Mouse (Mus musculus): ENCODE measurements around the gene Ctf1. TPM values are rescaled to one million over a fixed set of nuclear protein-coding genes. Genes with fewer than 3 reads are reported as not detected.

The Ctf1 gene
- total RNA-seq, 1 experiment, result 3.0 TPM

- TF ChIP-seq CHD2 (IDR thresholded peaks at IDR 0.05; ENCODE audit: low read depth, low read length) (no peak), HCFC1 (IDR thresholded peaks at IDR 0.05; ENCODE audit: borderline replicate concordance, insufficient read depth, low read length) (peak; percentile 89), MAFK (IDR thresholded peaks at IDR 0.05; ENCODE audit: insufficient read depth, low read depth, low read length) (no peak), ZNF384 (IDR thresholded peaks at IDR 0.05; ENCODE audit: low read depth, low read length) (no peak)
- Histone ChIP-seq H3K9me3 (ENCODE audit: control insufficient read depth, insufficient read depth, low read depth, low read length) (no peaks in the 10 kb centered on the region), H3K4me3 (ENCODE audit: insufficient read depth in 1 of 2, low read depth in 1 of 2, low read length in 2 of 2, poor library complexity in 1 of 2, severe bottlenecking in 1 of 2) (no peak overlapping the region), H3K9ac (ENCODE audit: insufficient read depth, low read depth, low read length, poor library complexity, severe bottlenecking) (peak overlapping the region; percentile 35; the same call in 1 of the 2 replicates), H3K4me1 (ENCODE audit: control insufficient read depth in 2 of 2, insufficient read depth in 2 of 2, low read length in 2 of 2, poor library complexity in 1 of 2) (peaks cover 3 to 33% of the 10 kb centered on the region in 2 experiments), H3K27ac (ENCODE audit: insufficient read depth, low read depth, low read length, poor library complexity, severe bottlenecking) (0 out of 2 replicates have a peak overlapping the region, but pooled peaks have one; percentile 23), H3K36me3 (ENCODE audit: control insufficient read depth, insufficient read depth, low read length, poor library complexity, severe bottlenecking) (peaks cover 65% of the 10 kb centered on the region)
- peak; percentile 78 for DNase-seq (ENCODE audit: low read depth, low spot score)
- in situ Hi-C loops (cut with MboI; ENCODE audit: low sequenced_read_pairs in 2 of 2, unreplicated experiment in 2 of 2), result no loop called here
These were observed 37.9 kb downstream of the Ctf1 start for GRCm38 (mm10) chr7:127750131-127751127.

GRCm38 (mm10) chr7:127751619-127752018, 39.1 kb downstream of the Ctf1 start:
- DNase-seq (ENCODE audit: low read depth, low spot score), result no peak
- Histone ChIP-seq H3K4me1 (ENCODE audit: control insufficient read depth in 2 of 2, insufficient read depth in 2 of 2, low read length in 2 of 2, poor library complexity in 1 of 2) (peaks cover 3 to 41% of the 10 kb centered on the region in 2 experiments), H3K36me3 (ENCODE audit: control insufficient read depth, insufficient read depth, low read length, poor library complexity, severe bottlenecking) (peaks cover 77% of the 10 kb centered on the region), H3K9ac (ENCODE audit: insufficient read depth, low read depth, low read length, poor library complexity, severe bottlenecking) (peak overlapping the region; percentile 20; the same call in 1 of the 2 replicates), H3K4me3 (ENCODE audit: insufficient read depth in 1 of 2, low read depth in 1 of 2, low read length in 2 of 2, poor library complexity in 1 of 2, severe bottlenecking in 1 of 2) (peak overlapping the region in 1 of 2 experiments; percentile 49; a peak in 1 of 4 replicates), H3K9me3 (ENCODE audit: control insufficient read depth, insufficient read depth, low read depth, low read length) (no peaks in the 10 kb centered on the region), H3K27ac (ENCODE audit: insufficient read depth, low read depth, low read length, poor library complexity, severe bottlenecking) (no peak overlapping the region)
- in situ Hi-C loops (cut with MboI; ENCODE audit: low sequenced_read_pairs in 2 of 2, unreplicated experiment in 2 of 2), result no loop called here
- no peak for TF ChIP-seq CHD2 (IDR thresholded peaks at IDR 0.05; ENCODE audit: low read depth, low read length)
- no peak for TF ChIP-seq ZC3H11A (IDR thresholded peaks at IDR 0.05; ENCODE audit: borderline replicate concordance, low read depth, low read length)
- TF ChIP-seq ZNF384 (IDR thresholded peaks at IDR 0.05; ENCODE audit: low read depth, low read length), result no peak
- no peak for TF ChIP-seq MAFK (IDR thresholded peaks at IDR 0.05; ENCODE audit: insufficient read depth, low read depth, low read length)
- no peak for TF ChIP-seq HCFC1 (IDR thresholded peaks at IDR 0.05; ENCODE audit: borderline replicate concordance, insufficient read depth, low read length)

- Histone ChIP-seq H3K27ac (ENCODE audit: insufficient read depth, low read depth, low read length, poor library complexity, severe bottlenecking) (no peak overlapping the region), H3K4me1 (ENCODE audit: control insufficient read depth in 2 of 2, insufficient read depth in 2 of 2, low read length in 2 of 2, poor library complexity in 1 of 2) (peaks cover 3 to 41% of the 10 kb centered on the region in 2 experiments), H3K9me3 (ENCODE audit: control insufficient read depth, insufficient read depth, low read depth, low read length) (no peaks in the 10 kb centered on the region), H3K9ac (ENCODE audit: insufficient read depth, low read depth, low read length, poor library complexity, severe bottlenecking) (peak overlapping the region; percentile 20), H3K36me3 (ENCODE audit: control insufficient read depth, insufficient read depth, low read length, poor library complexity, severe bottlenecking) (peaks cover 81% of the 10 kb centered on the region), H3K4me3 (ENCODE audit: insufficient read depth in 1 of 2, low read depth in 1 of 2, low read length in 2 of 2, poor library complexity in 1 of 2, severe bottlenecking in 1 of 2) (peak overlapping the region in 1 of 2 experiments; percentile 49; a peak in 2 of 4 replicates)
- DNase-seq (ENCODE audit: low read depth, low spot score), result no peak
- in situ Hi-C loops (cut with MboI; ENCODE audit: low sequenced_read_pairs in 2 of 2, unreplicated experiment in 2 of 2), result no loop called here
- TF ChIP-seq HCFC1 (IDR thresholded peaks at IDR 0.05; ENCODE audit: borderline replicate concordance, insufficient read depth, low read length) (no peak), CHD2 (IDR thresholded peaks at IDR 0.05; ENCODE audit: low read depth, low read length) (no peak), ZC3H11A (IDR thresholded peaks at IDR 0.05; ENCODE audit: borderline replicate concordance, low read depth, low read length) (no peak), ZNF384 (IDR thresholded peaks at IDR 0.05; ENCODE audit: low read depth, low read length) (no peak)
These were observed 39.5 kb downstream of the Ctf1 start for GRCm38 (mm10) chr7:127752069-127752468.

GRCm38 (mm10) chr7:127753158-127753557, 40.6 kb downstream of the Ctf1 start:
- in situ Hi-C loops (cut with MboI; ENCODE audit: low sequenced_read_pairs in 2 of 2, unreplicated experiment in 2 of 2), result no loop called here
- Histone ChIP-seq H3K27ac (ENCODE audit: insufficient read depth, low read depth, low read length, poor library complexity, severe bottlenecking) (no peak overlapping the region), H3K4me3 (ENCODE audit: insufficient read depth in 1 of 2, low read depth in 1 of 2, low read length in 2 of 2, poor library complexity in 1 of 2, severe bottlenecking in 1 of 2) (no peak overlapping the region), H3K9ac (ENCODE audit: insufficient read depth, low read depth, low read length, poor library complexity, severe bottlenecking) (no peak overlapping the region), H3K4me1 (ENCODE audit: control insufficient read depth in 2 of 2, insufficient read depth in 2 of 2, low read length in 2 of 2, poor library complexity in 1 of 2) (peaks cover 3 to 41% of the 10 kb centered on the region in 2 experiments), H3K9me3 (ENCODE audit: control insufficient read depth, insufficient read depth, low read depth, low read length) (no peaks in the 10 kb centered on the region), H3K36me3 (ENCODE audit: control insufficient read depth, insufficient read depth, low read length, poor library complexity, severe bottlenecking) (peaks cover 90% of the 10 kb centered on the region)
- no peak for DNase-seq (ENCODE audit: low read depth, low spot score)
- TF ChIP-seq CHD2 (IDR thresholded peaks at IDR 0.05; ENCODE audit: low read depth, low read length) (no peak), HCFC1 (IDR thresholded peaks at IDR 0.05; ENCODE audit: borderline replicate concordance, insufficient read depth, low read length) (no peak), ZNF384 (IDR thresholded peaks at IDR 0.05; ENCODE audit: low read depth, low read length) (no peak), ZC3H11A (IDR thresholded peaks at IDR 0.05; ENCODE audit: borderline replicate concordance, low read depth, low read length) (no peak), MAFK (IDR thresholded peaks at IDR 0.05; ENCODE audit: insufficient read depth, low read depth, low read length) (no peak)
